ENCODE assay signal across 18 mouse cellular contexts in the genomic region with DNA sequence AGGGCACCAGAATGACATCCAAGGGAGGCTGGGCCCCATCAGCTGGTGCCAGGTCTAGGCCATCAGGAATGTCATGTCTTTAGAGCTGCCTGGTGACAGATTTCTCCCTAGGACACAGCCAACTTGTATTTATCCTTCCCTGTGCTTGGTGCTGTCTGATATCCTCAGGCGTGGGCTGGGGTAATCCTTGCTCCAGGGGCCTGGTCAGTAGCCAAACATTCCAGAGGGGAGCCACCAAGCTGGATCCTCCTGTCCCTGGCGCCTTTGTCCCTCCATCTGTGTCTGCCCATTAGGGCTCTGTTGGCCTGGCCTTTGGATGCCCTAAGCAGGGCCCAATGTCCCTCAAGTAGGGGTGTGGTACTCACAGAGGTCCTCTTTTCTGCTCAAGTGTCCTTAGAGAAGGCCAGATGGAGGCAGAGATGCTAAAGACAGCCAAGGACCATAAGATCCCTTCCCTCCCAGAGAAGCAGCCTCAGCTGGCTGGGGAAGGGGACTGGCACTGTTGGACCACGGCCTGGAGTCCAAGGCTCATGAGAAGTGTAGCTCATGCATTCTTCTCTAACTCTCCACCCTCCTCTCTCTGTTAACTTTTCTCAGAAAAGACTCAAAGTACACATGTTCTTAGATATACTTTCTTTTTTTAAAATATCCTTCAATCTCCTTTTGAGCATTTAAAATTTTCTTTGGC. TPM values are rescaled to one million over a fixed set of nuclear protein-coding genes. Genes with fewer than 3 reads are reported as not detected.
A peak's percentile ranks its signal among the peaks of the same experiment; 100 is the strongest.
DNase-seq lines count a peak whose midpoint lies in the region; ATAC-seq and TF ChIP-seq lines count a peak whose summit lies in the region.
"Had no signal": no experiment of that assay in that cellular context is flagged by ENCODE, and none has a peak within 500 bp of the region (broad histone marks: within the 10 kb centered on the region; RNA-seq: fewer than 3 reads in every experiment).

No protein-coding gene starts in this region.

- no peak overlapping the region for H3K4me3 ChIP-seq in kidney, adult 2 months (ENCODE audit: insufficient read depth, low read depth, low read length)
- no peak overlapping the region for H3K4me3 ChIP-seq in kidney, embryonic 14.5 days (ENCODE audit: low read length)
- no peak overlapping the region; the same call in 1 of the 2 replicates for H3K4me3 ChIP-seq in heart, adult 2 months
- H3K4me3 ChIP-seq in heart, embryonic 16.5 days (ENCODE audit: low read length) = peak overlapping the region; percentile 29
- H3K4me3 ChIP-seq in hindbrain, embryonic 11.5 days (ENCODE audit: low read depth, low read length) = no peak overlapping the region
- H3K4me3 ChIP-seq: layer of hippocampus, adult 2 months; limb, embryonic 15.5 days; lung, embryonic 15.5 days; midbrain, embryonic 13.5 days had no signal

- WGBS in kidney, adult 2 months = 54% methylated on average over 3 of the region's 3 CpGs
- WGBS in kidney, embryonic 14.5 days = 63% methylated on average over 3 of the region's 3 CpGs
- 51% methylated on average over 3 of the region's 3 CpGs for WGBS in heart, adult 2 months
- WGBS in heart, embryonic 16.5 days = 39% methylated on average over 3 of the region's 3 CpGs
- 76% methylated on average over 3 of the region's 3 CpGs for WGBS in hindbrain, embryonic 11.5 days

- no peaks in the 10 kb centered on the region for H3K27me3 ChIP-seq in kidney, adult 2 months (replicated peaks; ENCODE audit: control insufficient read depth, insufficient read depth, low read length)
- H3K27me3 ChIP-seq in kidney, embryonic 14.5 days (ENCODE audit: control insufficient read depth, insufficient read depth, low read length) = no peaks in the 10 kb centered on the region
- no peaks in the 10 kb centered on the region for H3K27me3 ChIP-seq in heart, adult 2 months (ENCODE audit: control insufficient read depth, insufficient read depth, low read length)
- no peaks in the 10 kb centered on the region for H3K27me3 ChIP-seq in heart, embryonic 16.5 days (ENCODE audit: control insufficient read depth, insufficient read depth, low read length)
- H3K27me3 ChIP-seq in hindbrain, embryonic 11.5 days (ENCODE audit: control insufficient read depth, insufficient read depth, low read length) = no peaks in the 10 kb centered on the region
- H3K27me3 ChIP-seq: limb, embryonic 15.5 days; lung, embryonic 15.5 days; midbrain, embryonic 13.5 days had no signal

- TF ChIP-seq CTCF in kidney, adult 2 months (conservative IDR thresholded peaks at IDR 0.05; ENCODE audit: insufficient read depth, insufficient read length, low read depth, low read length) = no peak
- TF ChIP-seq CTCF in heart, adult 2 months (IDR thresholded peaks at IDR 0.05) = no peak

- no peaks in the 10 kb centered on the region for H3K36me3 ChIP-seq in kidney, adult 2 months (ENCODE audit: control insufficient read depth, insufficient read depth, low read length)
- H3K36me3 ChIP-seq in kidney, embryonic 14.5 days (ENCODE audit: control insufficient read depth, insufficient read depth, low read length) = no peaks in the 10 kb centered on the region
- H3K36me3 ChIP-seq in heart, adult 2 months (ENCODE audit: control insufficient read depth, insufficient read depth, low read length) = peaks cover 2% of the 10 kb centered on the region; the same call in 1 of the 2 replicates
- H3K36me3 ChIP-seq in heart, embryonic 16.5 days (ENCODE audit: control insufficient read depth, insufficient read depth) = peaks cover 16% of the 10 kb centered on the region
- H3K36me3 ChIP-seq in hindbrain, embryonic 11.5 days (ENCODE audit: control insufficient read depth, insufficient read depth, low read length) = no peaks in the 10 kb centered on the region
- H3K36me3 ChIP-seq: G1E; limb, embryonic 15.5 days; lung, embryonic 15.5 days; midbrain, embryonic 13.5 days had no signal

- H3K9ac ChIP-seq in kidney, embryonic 14.5 days (ENCODE audit: low read depth, low read length) = no peak overlapping the region
- H3K9ac ChIP-seq in heart, adult 2 months (ENCODE audit: low read depth, low read length) = peak overlapping the region; percentile 17; the same call in 1 of the 2 replicates
- H3K9ac ChIP-seq in heart, embryonic 16.5 days (ENCODE audit: low read length) = peak overlapping the region; percentile 65
- H3K9ac ChIP-seq in hindbrain, embryonic 11.5 days (ENCODE audit: low read depth, low read length) = no peak overlapping the region
- H3K9ac ChIP-seq: limb, embryonic 15.5 days; lung, embryonic 15.5 days; midbrain, embryonic 13.5 days had no signal

- TF ChIP-seq POLR2A in kidney, adult 2 months (IDR thresholded peaks at IDR 0.05; ENCODE audit: low read depth, low read length) = no peak
- peak; percentile 67 for TF ChIP-seq POLR2A in heart, adult 2 months (IDR thresholded peaks at IDR 0.05; ENCODE audit: insufficient read depth, low read depth, low read length)

- no peak for ATAC-seq in kidney, embryonic 14.5 days (ENCODE audit: low FRiP score, low TSS enrichment)
- ATAC-seq in heart, embryonic 16.5 days (replicated peaks; ENCODE audit: extremely low read depth, insufficient read depth, low FRiP score) = peak; percentile 73
- ATAC-seq in monocyte, adult 5-6 weeks (replicated peaks; ENCODE audit: insufficient number of reproducible peaks, low FRiP score, low TSS enrichment, poor library complexity, severe bottlenecking) = no peak
- no peak for ATAC-seq in megakaryocyte progenitor cell, adult 5-6 weeks (replicated peaks; ENCODE audit: poor library complexity)
- ATAC-seq in hindbrain, embryonic 11.5 days (ENCODE audit: low FRiP score) = no peak
- ATAC-seq: midbrain, embryonic 13.5 days had no signal

- no peaks in the 10 kb centered on the region for H3K9me3 ChIP-seq in kidney, embryonic 14.5 days (ENCODE audit: control insufficient read depth, low read length)
- no peaks in the 10 kb centered on the region for H3K9me3 ChIP-seq in heart, embryonic 16.5 days (replicated peaks; ENCODE audit: control insufficient read depth, low read length)
- H3K9me3 ChIP-seq in hindbrain, embryonic 11.5 days (ENCODE audit: control insufficient read depth, low read length) = no peaks in the 10 kb centered on the region
- H3K9me3 ChIP-seq: G1E; limb, embryonic 15.5 days; lung, embryonic 15.5 days; midbrain, embryonic 13.5 days had no signal

- DNase-seq in kidney, adult 2 months = peak; percentile 88
- DNase-seq in heart, adult 2 months = peak; percentile 55 to 81
- peak; percentile 74 to 88 for DNase-seq in kidney, postnatal 25 days
- no peak for DNase-seq in hindbrain, embryonic 11.5 days (ENCODE audit: low spot score)
- DNase-seq: cerebellum, adult 18-20 months had no signal

- 0 out of 2 replicates have a peak, but pooled peaks cover 7% of the 10 kb centered on the region for H3K4me1 ChIP-seq in kidney, adult 2 months (ENCODE audit: control insufficient read depth, insufficient read depth, low read length)
- H3K4me1 ChIP-seq in kidney, embryonic 14.5 days (ENCODE audit: control insufficient read depth, insufficient read depth, low read length) = no peaks in the 10 kb centered on the region
- peaks cover 3% of the 10 kb centered on the region for H3K4me1 ChIP-seq in heart, adult 2 months (ENCODE audit: control insufficient read depth, insufficient read depth, low read length)
- H3K4me1 ChIP-seq in heart, embryonic 16.5 days (ENCODE audit: control insufficient read depth, insufficient read depth, low read length) = peaks cover 36% of the 10 kb centered on the region
- no peaks in the 10 kb centered on the region for H3K4me1 ChIP-seq in hindbrain, embryonic 11.5 days (replicated peaks; ENCODE audit: control insufficient read depth, insufficient read depth, low read length)
- H3K4me1 ChIP-seq: lung, embryonic 15.5 days; midbrain, embryonic 13.5 days had no signal

- TF ChIP-seq EP300 in heart, adult 2 months (IDR thresholded peaks at IDR 0.05; ENCODE audit: insufficient read depth, low read depth, low read length) = peak; percentile 83

- no peak overlapping the region for H3K4me2 ChIP-seq in kidney, embryonic 14.5 days (replicated peaks; ENCODE audit: low read depth, low read length)
- H3K4me2 ChIP-seq in heart, embryonic 16.5 days (ENCODE audit: low read depth, low read length) = peak overlapping the region; percentile 89
- no peak overlapping the region for H3K4me2 ChIP-seq in hindbrain, embryonic 11.5 days (replicated peaks; ENCODE audit: low read depth, low read length)
- H3K4me2 ChIP-seq: limb, embryonic 15.5 days; lung, embryonic 15.5 days; midbrain, embryonic 13.5 days had no signal

- no peak overlapping the region for H3K27ac ChIP-seq in kidney, adult 2 months (ENCODE audit: insufficient read depth, low read depth, low read length)
- H3K27ac ChIP-seq in kidney, embryonic 14.5 days (ENCODE audit: low read depth, low read length) = no peak overlapping the region
- H3K27ac ChIP-seq in heart, adult 2 months = peak overlapping the region; percentile 84
- H3K27ac ChIP-seq in heart, embryonic 16.5 days (ENCODE audit: low read length) = peak overlapping the region; percentile 98
- H3K27ac ChIP-seq in hindbrain, embryonic 11.5 days (ENCODE audit: low read depth, low read length) = no peak overlapping the region
- H3K27ac ChIP-seq: layer of hippocampus, adult 2 months; limb, embryonic 15.5 days; lung, embryonic 15.5 days; midbrain, embryonic 13.5 days had no signal

- no peaks in the 10 kb centered on the region for H3K79me2 ChIP-seq in heart, adult 2 months (replicated peaks; ENCODE audit: control insufficient read depth, insufficient read depth, low read length)

- intact Hi-C loops in heart, adult 2 months (cut with DNase I) = no loop called here

RNA-seq across cellular contexts. Expression of a gene that starts 5.6 kb away (rescaled TPM):
- polyA plus RNA-seq in kidney, adult 2 months (2012; rRNA removed) = 1.9 and 26.0 TPM in 2 replicates
- polyA plus RNA-seq in kidney, embryonic 14.5 days (2014; fragmentation: Nextera tagmentation; extraction: Ambion mirVana) = 0.24 and 0.31 TPM in 2 replicates
- total RNA-seq in heart, adult 2 months (2021) = 1,000 to 10,000 TPM in 1 of 2 experiments, 100 to 1,000 TPM in 1; 940 to 1,084 TPM
- 1,077 and 1,138 TPM in 2 replicates for polyA plus RNA-seq in heart, adult 2 months (2012; rRNA removed)
- polyA plus RNA-seq in heart, embryonic 16.5 days (2015; fragmentation: Nextera tagmentation; extraction: Ambion mirVana) = 356 and 369 TPM in 2 replicates
- not detected in 3 replicates for total RNA-seq in monocyte, adult 5-6 weeks (2017)
- not detected in 2 replicates for total RNA-seq in megakaryocyte progenitor cell, adult 5-6 weeks (2015)
- total RNA-seq in megakaryocyte progenitor cell, adult 5-6 weeks (2017) = not detected in 2 replicates
- polyA plus RNA-seq in hindbrain, embryonic 11.5 days (2014; fragmentation: Nextera tagmentation; extraction: Ambion mirVana) = 0.28 and 0.29 TPM in 2 replicates
- polyA plus RNA-seq: forebrain, embryonic 11.5 days; G1E had no signal

RNA-seq across cellular contexts. Expression of a gene that starts 17.1 kb away (rescaled TPM):
- 0.10 TPM in 1 of 2 replicates, not detected in the other for polyA plus RNA-seq in kidney, adult 2 months (2012; rRNA removed)
- polyA plus RNA-seq in kidney, embryonic 14.5 days (2014; fragmentation: Nextera tagmentation; extraction: Ambion mirVana) = 0.09 and 0.20 TPM in 2 replicates
- total RNA-seq in heart, adult 2 months (2021) = 1 to 10 TPM; 2.4 to 2.6 TPM
- polyA plus RNA-seq in heart, adult 2 months (2012; rRNA removed) = 7.9 and 9.2 TPM in 2 replicates
- 6.8 and 8.5 TPM in 2 replicates for polyA plus RNA-seq in heart, embryonic 16.5 days (2015; fragmentation: Nextera tagmentation; extraction: Ambion mirVana)
- total RNA-seq in monocyte, adult 5-6 weeks (2017) = not detected in 3 replicates
- not detected in 2 replicates for total RNA-seq in megakaryocyte progenitor cell, adult 5-6 weeks (2015)
- total RNA-seq in megakaryocyte progenitor cell, adult 5-6 weeks (2017) = not detected in 2 replicates
- not detected in 2 replicates for polyA plus RNA-seq in hindbrain, embryonic 11.5 days (2014; fragmentation: Nextera tagmentation; extraction: Ambion mirVana)
- total RNA-seq: gastrocnemius, postnatal 36 days; layer of hippocampus, adult 2 months; left cerebral cortex, adult 8-10 months had no signal
- polyA plus RNA-seq: cortical plate, adult 2 months; G1E had no signal

Comparison
In these comparisons a context has a peak if more than half of its experiments do, and no peak if none do; other contexts are left out.
1. H3K27ac ChIP-seq: peak in heart, adult 2 months (single experiment) and heart, embryonic 16.5 days (single experiment); none in kidney, adult 2 months (single experiment), kidney, embryonic 14.5 days (single experiment) and hindbrain, embryonic 11.5 days (single experiment).
2. H3K9ac ChIP-seq: peak in heart, adult 2 months (single experiment) and heart, embryonic 16.5 days (single experiment); none in kidney, embryonic 14.5 days (single experiment) and hindbrain, embryonic 11.5 days (single experiment).